Mouse (Mus musculus): ENCODE results near the gene Strip1. TPM values are rescaled to one million over a fixed set of nuclear protein-coding genes. Genes with fewer than 3 reads are reported as not detected.
A peak's percentile ranks its signal among the peaks of the same experiment; 100 is the strongest.

Gene Strip1
- polyA plus RNA-seq, 1 experiment, result 79.2 TPM

GRCm38 (mm10) chr3:107595264-107595937, 36.1 kb downstream of the Strip1 start:
- DNase-seq (ENCODE audit: extremely low spot score in 1 of 2, low spot score in 1 of 2), result no peak

DNA sequence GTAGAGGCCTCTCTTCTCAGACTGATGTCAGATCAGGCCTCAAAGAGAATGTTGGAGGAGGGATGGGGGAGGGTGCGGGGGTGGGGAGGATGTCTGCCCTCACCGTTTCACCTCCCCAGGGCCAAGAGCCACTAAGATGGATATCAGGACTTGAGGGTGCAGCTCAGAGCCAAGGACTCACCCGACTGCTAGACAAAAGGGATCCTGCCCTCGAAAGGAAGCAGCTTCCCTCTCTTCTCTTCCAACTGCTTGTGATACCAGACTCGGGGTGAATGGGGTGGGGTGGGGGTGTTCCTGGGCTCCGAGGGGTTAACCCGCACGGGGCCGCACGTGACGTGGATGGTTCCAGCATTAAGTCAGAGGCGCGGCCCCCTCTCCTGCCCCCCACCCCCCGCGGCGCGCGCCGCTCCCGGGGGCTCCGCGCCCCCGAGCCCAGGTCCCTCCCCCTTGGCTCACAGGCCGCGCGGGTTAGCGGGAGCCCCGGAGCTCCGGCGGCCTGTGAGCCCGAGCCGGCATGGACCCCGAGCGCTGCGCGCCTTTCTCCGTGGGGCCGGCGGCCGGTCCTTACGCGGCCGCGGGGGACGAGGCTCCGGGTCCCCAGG, 36.7 kb downstream of the Strip1 start, which contains the start of gene Alx3:
Gene Alx3 (plus strand): TSS at position 370 of the 602 bp plus-strand sequence.
- DNase-seq (ENCODE audit: extremely low spot score in 1 of 2, low spot score in 1 of 2), result no peak

DNA sequence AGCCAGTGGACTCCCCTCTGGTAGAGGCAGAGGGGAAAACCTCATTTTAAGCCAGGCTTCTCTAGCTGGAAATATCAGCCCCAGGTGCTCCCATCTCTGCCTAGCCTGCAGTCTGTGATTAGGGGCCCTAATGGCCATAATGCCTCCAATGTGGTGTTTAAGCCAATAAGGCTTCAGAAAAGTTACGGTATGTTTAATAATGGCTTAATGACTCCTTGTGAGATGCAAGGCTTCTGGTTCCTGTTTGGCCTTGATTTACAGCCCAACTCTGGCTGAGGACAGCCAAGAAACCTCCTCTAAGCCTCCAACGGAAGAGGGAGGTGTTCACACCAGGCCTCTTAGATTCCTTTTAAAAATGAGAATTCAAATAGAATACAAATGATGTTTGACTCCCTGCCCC, 37.9 kb downstream of the Strip1 start:
- no peak for DNase-seq (ENCODE audit: extremely low spot score in 1 of 2, low spot score in 1 of 2)

DNA sequence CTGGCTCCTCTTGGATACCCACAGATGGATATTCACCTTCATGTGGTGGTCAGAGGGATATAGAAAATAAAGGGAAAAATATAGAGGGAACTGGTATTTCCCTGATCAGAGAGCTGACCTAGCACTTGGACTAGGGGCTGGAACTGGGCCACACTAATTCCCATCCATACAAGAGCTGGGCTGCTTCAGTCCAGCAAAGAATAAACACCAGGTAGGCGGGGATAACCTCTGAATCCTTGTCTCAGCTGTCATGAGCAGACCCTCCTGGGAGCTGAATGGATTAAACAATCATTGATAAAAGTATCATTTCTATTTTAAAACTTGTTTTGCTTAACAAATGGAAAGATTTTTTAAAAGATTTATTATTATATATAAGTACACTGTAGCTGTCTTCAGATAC, 39.9 kb downstream of the Strip1 start:
- DNase-seq (ENCODE audit: extremely low spot score in 1 of 2, low spot score in 1 of 2), result no peak

- DNase-seq (ENCODE audit: extremely low spot score in 1 of 2, low spot score in 1 of 2), result no peak
These were observed 45.0 kb downstream of the Strip1 start for GRCm38 (mm10) chr3:107586504-107586903.

GRCm38 (mm10) chr3:107583893-107584292, 47.6 kb downstream of the Strip1 start:
- no peak for DNase-seq (ENCODE audit: extremely low spot score in 1 of 2, low spot score in 1 of 2)

DNA sequence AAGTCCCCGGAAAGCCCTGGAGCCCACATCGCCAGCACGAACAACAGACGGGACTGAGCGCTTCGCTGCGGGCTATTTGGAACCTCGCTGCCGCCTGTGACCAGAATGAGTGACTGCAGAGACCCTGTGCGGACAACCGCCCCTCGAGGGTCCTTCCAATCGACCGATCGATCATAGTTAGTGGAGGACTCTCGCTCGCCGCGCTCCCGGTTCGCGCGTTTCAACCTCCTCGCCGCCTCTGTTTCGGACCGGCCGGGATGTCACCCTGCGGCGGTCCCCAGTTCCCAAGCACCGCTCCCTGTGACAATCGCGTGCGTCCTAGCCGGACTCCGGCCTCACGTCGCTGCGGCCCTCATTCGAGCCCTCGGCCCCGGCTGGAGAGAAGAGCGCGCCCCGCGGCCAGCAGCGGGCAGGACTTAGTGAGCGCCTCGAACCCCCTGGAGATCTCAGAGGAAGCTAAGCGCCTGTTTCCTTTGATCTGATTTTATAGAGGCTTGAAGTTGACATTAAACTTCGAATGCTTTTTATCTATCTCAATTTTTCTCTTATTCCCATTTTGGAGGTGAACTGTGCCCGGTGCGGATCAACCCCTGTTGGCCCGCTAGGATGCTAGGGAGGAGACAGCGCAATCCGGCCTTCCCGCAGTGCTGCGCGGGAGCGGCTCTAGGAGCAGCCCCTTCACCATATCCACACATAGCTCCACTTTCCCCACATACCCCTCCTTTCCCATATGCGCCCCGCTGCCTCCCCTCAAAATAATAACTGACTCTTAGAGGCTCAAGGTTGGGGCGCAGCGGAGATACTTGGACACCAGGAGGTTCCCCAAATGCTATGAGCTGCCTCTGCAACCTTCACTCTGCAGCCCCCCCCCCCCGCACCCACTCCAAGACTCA, 48.4 kb downstream of the Strip1 start:
- no peak for DNase-seq (ENCODE audit: extremely low spot score in 1 of 2, low spot score in 1 of 2)

- no peak for DNase-seq (ENCODE audit: extremely low spot score in 1 of 2, low spot score in 1 of 2)
These were observed 49.2 kb downstream of the Strip1 start for GRCm38 (mm10) chr3:107582130-107582874.

DNA sequence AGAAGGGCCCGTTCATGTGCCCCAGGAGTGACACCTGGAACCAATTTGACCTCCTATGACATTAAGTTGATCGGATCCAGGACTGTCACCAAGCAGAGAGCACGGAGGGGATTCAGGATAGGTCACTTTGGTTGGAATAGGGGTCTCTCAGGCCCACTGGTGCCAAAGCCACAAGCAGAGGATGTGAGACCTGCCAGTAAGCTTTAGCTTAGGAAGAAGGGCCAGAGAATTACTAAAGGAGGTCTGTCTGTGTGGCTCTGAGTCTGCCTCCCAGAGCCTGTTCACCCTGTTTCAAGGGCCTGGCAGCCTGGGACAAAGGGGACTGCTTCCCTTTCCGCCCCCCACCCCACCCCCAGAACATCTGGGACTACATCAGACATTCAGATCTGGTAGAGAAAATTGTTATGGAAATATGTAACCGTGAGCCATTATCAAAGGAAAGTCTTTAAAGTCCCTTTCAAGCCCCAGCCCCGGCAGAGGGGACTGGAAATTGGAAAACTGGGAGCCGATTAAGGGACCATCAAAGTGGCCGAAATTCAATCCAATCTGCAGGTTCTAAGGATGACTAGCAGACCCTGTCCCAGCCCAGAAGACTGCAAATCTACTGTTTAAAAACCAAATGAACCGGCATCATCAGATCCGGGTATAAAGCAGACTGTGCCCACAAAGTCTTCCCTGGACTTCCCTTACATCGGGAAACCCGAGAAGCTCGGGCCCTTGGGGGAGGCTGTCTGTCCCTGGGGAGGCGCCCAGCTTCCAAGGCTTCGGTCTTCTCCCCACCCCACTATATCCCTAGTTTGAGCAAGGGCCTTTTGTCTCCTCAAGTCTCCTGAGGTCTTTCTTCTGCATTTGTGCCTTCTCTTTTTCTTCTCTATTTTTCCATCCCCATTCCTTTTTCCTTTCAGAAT, 50.1 kb downstream of the Strip1 start:
- DNase-seq (ENCODE audit: extremely low spot score in 1 of 2, low spot score in 1 of 2), result no peak

- DNase-seq (ENCODE audit: extremely low spot score in 1 of 2, low spot score in 1 of 2), result peak; percentile 36 to 92
These were observed 52.0 kb downstream of the Strip1 start for GRCm38 (mm10) chr3:107579466-107579865.

DNA sequence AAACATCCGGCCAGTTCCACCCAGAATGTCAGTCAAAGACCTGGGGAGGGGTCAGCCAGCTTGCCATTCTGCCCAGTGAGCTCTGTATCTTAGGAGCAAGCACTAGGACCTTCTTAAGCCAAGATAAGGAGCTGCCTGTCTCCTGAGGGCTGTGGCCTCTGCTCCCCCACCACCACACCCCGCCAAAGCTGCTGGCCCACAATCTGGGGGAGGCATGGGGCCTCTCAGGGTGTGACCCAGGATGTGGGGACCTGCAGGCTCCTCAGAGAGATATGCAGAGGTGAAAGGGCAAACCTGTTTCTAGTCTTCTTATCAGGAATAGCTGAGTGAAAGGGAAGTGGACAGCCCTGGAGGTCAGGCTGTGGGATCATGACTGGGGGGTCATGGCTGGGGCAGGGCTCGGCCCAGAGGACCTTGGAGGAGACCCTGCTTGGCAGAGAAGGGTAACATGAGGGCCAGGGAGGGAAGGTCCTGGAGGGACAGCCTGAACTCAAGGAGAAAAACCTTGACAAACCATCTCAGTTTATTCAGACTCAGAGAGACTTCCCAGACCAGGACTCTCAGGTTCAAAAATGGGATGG, 53.6 kb downstream of the Strip1 start:
- no peak for DNase-seq (ENCODE audit: extremely low spot score in 1 of 2, low spot score in 1 of 2)

DNA sequence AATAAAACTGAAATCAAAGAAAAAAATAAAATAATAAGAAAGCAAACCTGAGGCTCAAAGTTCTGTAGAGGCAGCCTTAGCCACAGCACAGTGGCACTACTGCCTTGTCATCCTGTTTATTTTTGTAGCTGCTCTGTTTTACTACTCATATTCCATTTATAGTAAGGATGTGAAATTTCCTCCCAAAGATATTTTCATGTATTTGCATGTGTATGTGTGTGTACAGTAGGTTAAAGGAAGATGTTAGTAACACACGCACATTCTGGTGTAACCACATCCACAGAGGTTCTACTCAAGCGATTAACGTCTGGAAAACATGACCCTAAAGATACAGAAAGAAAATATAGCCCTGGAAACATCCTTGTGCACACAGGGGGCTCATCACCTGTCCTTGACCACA, 54.7 kb downstream of the Strip1 start:
- no peak for DNase-seq (ENCODE audit: extremely low spot score in 1 of 2, low spot score in 1 of 2)

DNA sequence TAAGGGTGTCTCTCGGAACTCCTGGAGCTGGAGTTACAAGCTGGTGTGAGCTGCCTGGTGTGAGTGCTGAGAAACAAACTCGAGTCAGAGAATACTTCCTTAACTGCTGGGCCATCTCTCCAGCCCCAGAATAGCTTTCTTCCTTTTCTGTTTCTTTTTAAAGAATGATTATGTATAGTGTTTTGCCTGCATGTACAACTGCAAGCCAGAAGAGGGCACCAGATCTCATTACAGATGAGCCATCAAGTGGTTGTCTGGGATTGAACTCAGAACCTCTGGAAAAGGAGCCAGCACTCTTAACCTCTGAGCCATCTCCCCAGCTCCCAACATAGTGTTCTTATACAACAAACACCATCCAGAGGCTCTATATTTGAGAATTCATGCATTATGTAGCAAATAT, 60.3 kb downstream of the Strip1 start:
- DNase-seq (ENCODE audit: extremely low spot score in 1 of 2, low spot score in 1 of 2), result no peak

- DNase-seq (ENCODE audit: extremely low spot score in 1 of 2, low spot score in 1 of 2), result no peak
These were observed 62.8 kb downstream of the Strip1 start for GRCm38 (mm10) chr3:107568721-107569120.

DNA sequence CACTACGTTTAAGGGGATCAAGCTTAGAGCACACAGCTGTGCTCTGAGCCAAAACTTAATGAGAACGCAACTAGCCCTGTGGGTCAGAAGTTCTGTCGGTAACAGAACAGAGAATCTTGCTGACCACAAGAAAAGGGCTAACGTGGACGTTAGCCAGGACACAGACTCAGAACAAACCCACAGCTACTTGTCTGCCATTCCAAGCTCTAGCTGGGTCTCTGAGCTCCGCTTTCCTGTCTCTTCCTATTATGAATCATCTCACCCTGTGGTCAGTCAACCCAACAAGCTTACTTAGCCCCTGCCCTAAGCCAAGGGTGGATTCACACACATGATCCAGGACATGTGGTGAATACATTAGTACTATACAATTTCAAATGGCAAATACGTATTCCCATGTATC, 63.7 kb downstream of the Strip1 start:
- DNase-seq (ENCODE audit: extremely low spot score in 1 of 2, low spot score in 1 of 2), result no peak

DNA sequence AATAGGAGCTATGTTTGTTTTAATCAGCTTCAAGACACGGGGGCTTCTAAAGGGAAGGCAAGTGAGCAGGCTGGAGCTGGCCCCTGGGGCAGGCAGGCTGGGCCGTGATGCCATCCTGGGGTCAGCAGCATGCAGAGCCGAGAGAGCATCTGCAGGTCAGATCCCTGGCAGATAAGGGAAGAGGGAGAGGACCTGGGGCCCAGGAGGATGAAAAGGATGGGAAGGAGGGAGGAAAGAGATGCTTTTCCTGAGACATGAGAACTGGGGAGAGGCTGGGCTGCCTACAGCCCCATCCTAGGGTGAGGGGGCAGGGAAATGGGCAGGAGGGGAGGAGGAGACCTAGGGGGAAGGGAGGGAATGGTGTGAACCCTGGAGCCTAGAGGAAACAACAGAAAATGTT, 66.2 kb downstream of the Strip1 start:
- no peak for DNase-seq (ENCODE audit: extremely low spot score in 1 of 2, low spot score in 1 of 2)

- DNase-seq (ENCODE audit: extremely low spot score in 1 of 2, low spot score in 1 of 2), result no peak
These were observed 67.6 kb downstream of the Strip1 start for GRCm38 (mm10) chr3:107563880-107564279.

GRCm38 (mm10) chr3:107562591-107562990, 68.9 kb downstream of the Strip1 start:
- DNase-seq (ENCODE audit: extremely low spot score in 1 of 2, low spot score in 1 of 2), result no peak

Data from frontal cortex, adult 2 months (tissue).